Mouse (Mus musculus) heart, adult 2 months (tissue): ENCODE results near the gene Macrod1.

Experiments
- CTCF ChIP-seq: fragments of 200-600 bp; IDR thresholded peaks from 2 replicates; pipeline ENCODE4 v1.8.1; 2022; ENCODE audit warnings: antibody characterized with exemption, mild to moderate bottlenecking, moderate library complexity
- EP300 ChIP-seq: fragments of 200-500 bp; IDR thresholded peaks from 2 replicates; pipeline ENCODE4 v1.6.1; 2011; ENCODE audit warnings: low read depth, low read length, control low read depth; ENCODE audit not compliant: insufficient read depth
- POLR2A ChIP-seq: fragments of 200-500 bp; IDR thresholded peaks from 2 replicates; pipeline ENCODE4 v1.6.1; 2011; ENCODE audit warnings: mild to moderate bottlenecking, low read depth, low read length, control low read depth; ENCODE audit not compliant: insufficient read depth

- TF ChIP-seq CTCF (no peak), EP300 (no peak), POLR2A (no peak)
Measured at GRCm38 (mm10) chr19:7110875-7111274, 54.3 kb downstream of the Macrod1 start.
